Mouse (Mus musculus) limb, embryonic 10.5 days (tissue): ENCODE results near the gene Ap5s1. TPM values are rescaled to one million over a fixed set of nuclear protein-coding genes. Genes with fewer than 3 reads are reported as not detected.

Experiments used
- polyA plus RNA-seq: library from polyadenylated mRNA; unstranded; fragments of >200 nt; fragmentation: Nextera tagmentation; extraction: Ambion mirVana; gene quantifications from 2 replicates; pipeline ENCODE4 v1.2.1, GENCODE M21; 2016

The Ap5s1 gene
- polyA plus RNA-seq, 1 experiment from 2014 or later, result 22.6 TPM

Other genes starting within 250 kb of the Ap5s1 start
- gene Gfra4, start 164.0 kb upstream of the Ap5s1 start, polyA plus RNA-seq, result 7.1 and 10.1 TPM in 2 replicates
- gene Adam33, start 143.3 kb upstream of the Ap5s1 start, polyA plus RNA-seq, result 0.38 and 0.48 TPM in 2 replicates
- gene Siglec1, start 120.3 kb upstream of the Ap5s1 start, polyA plus RNA-seq, result 0.09 and 0.10 TPM in 2 replicates
- gene Hspa12b, start 79.8 kb upstream of the Ap5s1 start, polyA plus RNA-seq, result 14.8 and 19.7 TPM in 2 replicates
- not detected in 2 replicates for gene Gm11037, start 73.6 kb upstream of the Ap5s1 start, polyA plus RNA-seq
- gene 1700037H04Rik, start 47.0 kb upstream of the Ap5s1 start, polyA plus RNA-seq, result 87.5 and 97.4 TPM in 2 replicates
- 7.7 and 8.9 TPM in 2 replicates for gene Cenpb, start 27.0 kb upstream of the Ap5s1 start, polyA plus RNA-seq
- 40.8 and 47.4 TPM in 2 replicates for gene Cdc25b, start 20.1 kb upstream of the Ap5s1 start, polyA plus RNA-seq
- gene Spef1, start 19.8 kb upstream of the Ap5s1 start, polyA plus RNA-seq, result 1.7 and 3.4 TPM in 2 replicates
- 20.4 and 21.5 TPM in 2 replicates for gene Mavs, start 27.0 kb downstream of the Ap5s1 start, polyA plus RNA-seq
- gene Pank2, start 55.4 kb downstream of the Ap5s1 start, polyA plus RNA-seq, result 45.0 and 46.3 TPM in 2 replicates
- gene Rnf24, start 145.8 kb downstream of the Ap5s1 start, polyA plus RNA-seq, result 8.1 and 9.7 TPM in 2 replicates